Mouse (Mus musculus) CH12.LX (cell line): ENCODE data around the gene Wnt4. TPM values are rescaled to one million over a fixed set of nuclear protein-coding genes. Genes with fewer than 3 reads are reported as not detected.

Experiments
- DNase-seq: peaks from one replicate; pipeline ENCODE4 v3.0.0-alpha.2; 2013; ENCODE audit errors: extremely low read depth
- H3K27ac ChIP-seq: 2 replicates; pipeline ENCODE4 v1.5.1; 2012; ENCODE audit warnings: low read depth, mild to moderate bottlenecking, control low read depth, moderate library complexity; ENCODE audit not compliant: insufficient read depth
- H3K27me3 ChIP-seq: replicated peaks from 2 replicates; pipeline ENCODE3; 2012; ENCODE audit warnings: inconsistent platforms
- H3K36me3 ChIP-seq, 2 experiments: replicated peaks in 1 of 2; 2 replicates each; pipeline versions ENCODE3 to v1.6.1; 2012; ENCODE audit warnings: inconsistent platforms in 1 of 2, low read length in 1 of 2, mild to moderate bottlenecking in 1 of 2, mixed read lengths in 1 of 2, moderate library complexity in 1 of 2; ENCODE audit not compliant: control insufficient read depth in 1 of 2, insufficient read depth in 1 of 2
- H3K4me1 ChIP-seq, 2 experiments: 2 replicates each; pipeline ENCODE4 v1.6.1; 2012; ENCODE audit warnings: inconsistent platforms in 1 of 2, moderate library complexity in 1 of 2; ENCODE audit not compliant: insufficient read depth in 2 of 2, control insufficient read depth in 1 of 2
- H3K4me2 ChIP-seq: 2 replicates; pipeline ENCODE4 v1.6.1; 2012; ENCODE audit warnings: low read depth, mild to moderate bottlenecking, control low read depth; ENCODE audit not compliant: poor library complexity, insufficient read depth, severe bottlenecking
- H3K4me3 ChIP-seq, 3 experiments: fragments of 150-350 bp in 1 of 3; sonication (generic) in 1 of 3; replicated peaks in 1 of 3; 2 replicates each; pipeline versions ENCODE3 to v1.5.1; 2011 to 2012; ENCODE audit warnings: low read depth in 2 of 3, low read length in 2 of 3, mild to moderate bottlenecking in 2 of 3, moderate library complexity in 2 of 3, control low read depth in 1 of 3, improper control_type of control experiment in 1 of 3, inconsistent platforms in 1 of 3, mixed read lengths in 1 of 3; ENCODE audit not compliant: poor library complexity in 1 of 3
- H3K79me2 ChIP-seq: replicated peaks from 2 replicates; pipeline ENCODE4 v1.6.1; 2012; ENCODE audit warnings: mild to moderate bottlenecking, moderate library complexity; ENCODE audit not compliant: control insufficient read depth, poor library complexity, insufficient read depth, severe bottlenecking; ENCODE audit errors: extremely low read depth
- H3K9ac ChIP-seq: 2 replicates; pipeline ENCODE4 v1.6.1; 2012; ENCODE audit warnings: low read depth, mild to moderate bottlenecking, control low read depth, moderate library complexity; ENCODE audit not compliant: insufficient read depth
- H3K9me3 ChIP-seq: replicated peaks from 2 replicates; pipeline ENCODE3; 2012; ENCODE audit warnings: low read length, inconsistent platforms, mixed read lengths
- BHLHE40 ChIP-seq: IDR thresholded peaks from 2 replicates; pipeline ENCODE4 v1.6.1; 2011; ENCODE audit warnings: mild to moderate bottlenecking, low read depth, low read length, improper control_type of control experiment
- CHD1 ChIP-seq: IDR thresholded peaks from 2 replicates; pipeline ENCODE4 v1.6.1; 2012; ENCODE audit warnings: low read depth, low read length, improper control_type of control experiment, inconsistent platforms
- CHD2 ChIP-seq: IDR thresholded peaks from 2 replicates; pipeline ENCODE4 v1.6.1; 2011; ENCODE audit warnings: low read length, improper control_type of control experiment
- CTCF ChIP-seq, 2 experiments: IDR thresholded peaks in 1 of 2; conservative IDR thresholded peaks in 1 of 2; 2 replicates each; pipeline ENCODE4 v1.5.1; 2011 to 2012; ENCODE audit warnings: low read depth in 2 of 2, low read length in 2 of 2, improper control_type of control experiment in 1 of 2, inconsistent platforms in 1 of 2, mild to moderate bottlenecking in 1 of 2, moderate library complexity in 1 of 2
- E2F4 ChIP-seq: IDR thresholded peaks from 2 replicates; pipeline ENCODE4 v1.6.1; 2011; ENCODE audit warnings: low read depth, low read length, improper control_type of control experiment; ENCODE audit not compliant: insufficient replicate concordance
- EP300 ChIP-seq: IDR thresholded peaks from 2 replicates; pipeline ENCODE4 v1.6.1; 2011; ENCODE audit warnings: low read length, improper control_type of control experiment
- ETS1 ChIP-seq: conservative IDR thresholded peaks from 2 replicates; pipeline ENCODE4 v1.6.1; 2012; ENCODE audit warnings: low read depth, mild to moderate bottlenecking, inconsistent platforms, low read length, improper control_type of control experiment, moderate library complexity
- GABPA ChIP-seq: IDR thresholded peaks from 2 replicates; pipeline ENCODE4 v1.6.1; 2012; ENCODE audit warnings: low read depth, low read length, improper control_type of control experiment, inconsistent platforms; ENCODE audit not compliant: insufficient replicate concordance
- HCFC1 ChIP-seq: IDR thresholded peaks from 2 replicates; pipeline ENCODE4 v1.6.1; 2012; ENCODE audit warnings: low read depth, mild to moderate bottlenecking, inconsistent platforms, low read length, improper control_type of control experiment
- JUND ChIP-seq: conservative IDR thresholded peaks from 2 replicates; pipeline ENCODE4 v1.6.1; 2011; ENCODE audit warnings: low read depth, low read length, improper control_type of control experiment
- MAFK ChIP-seq: IDR thresholded peaks from 2 replicates; pipeline ENCODE4 v1.6.1; 2011; ENCODE audit warnings: low read length, improper control_type of control experiment; ENCODE audit not compliant: insufficient replicate concordance
- MAX ChIP-seq: IDR thresholded peaks from 2 replicates; pipeline ENCODE4 v1.6.1; 2011; ENCODE audit warnings: low read length, improper control_type of control experiment
- MAZ ChIP-seq: IDR thresholded peaks from 2 replicates; pipeline ENCODE4 v1.6.1; 2012; ENCODE audit warnings: low read depth, mild to moderate bottlenecking, inconsistent platforms, low read length, improper control_type of control experiment, moderate library complexity
- MXI1 ChIP-seq: IDR thresholded peaks from 2 replicates; pipeline ENCODE4 v1.6.1; 2011; ENCODE audit warnings: mild to moderate bottlenecking, low read depth, low read length, improper control_type of control experiment
- NRF1 ChIP-seq: IDR thresholded peaks from 2 replicates; pipeline ENCODE4 v1.6.1; 2014; ENCODE audit warnings: low read depth, mild to moderate bottlenecking, inconsistent platforms, low read length, improper control_type of control experiment, moderate library complexity
- POLR2A ChIP-seq: IDR thresholded peaks from 2 replicates; pipeline ENCODE4 v1.6.1; 2011; ENCODE audit warnings: low read depth, mild to moderate bottlenecking, improper control_type of control experiment, low read length
- RAD21 ChIP-seq: IDR thresholded peaks from 2 replicates; pipeline ENCODE4 v1.6.1; 2011; ENCODE audit warnings: low read depth, mild to moderate bottlenecking, low read length, improper control_type of control experiment, moderate library complexity
- RCOR1 ChIP-seq: conservative IDR thresholded peaks from 2 replicates; pipeline ENCODE4 v1.6.1; 2012; ENCODE audit warnings: low read depth, mild to moderate bottlenecking, inconsistent platforms, low read length, improper control_type of control experiment
- SIN3A ChIP-seq: IDR thresholded peaks from 2 replicates; pipeline ENCODE4 v1.6.1; 2012; ENCODE audit warnings: low read length, improper control_type of control experiment, inconsistent platforms
- SMC3 ChIP-seq: IDR thresholded peaks from 2 replicates; pipeline ENCODE4 v1.6.1; 2011; ENCODE audit warnings: low read depth, low read length, improper control_type of control experiment
- UBTF ChIP-seq: IDR thresholded peaks from 2 replicates; pipeline ENCODE4 v1.6.1; 2012; ENCODE audit warnings: low read depth, mild to moderate bottlenecking, inconsistent platforms, low read length, improper control_type of control experiment, moderate library complexity
- USF1 ChIP-seq: IDR thresholded peaks from 2 replicates; pipeline ENCODE4 v1.6.1; 2014; ENCODE audit warnings: low read depth, mild to moderate bottlenecking, inconsistent platforms, low read length, improper control_type of control experiment
- ZMIZ1 ChIP-seq: IDR thresholded peaks from 2 replicates; pipeline ENCODE4 v1.6.1; 2012; ENCODE audit warnings: low read depth, mild to moderate bottlenecking, inconsistent platforms, low read length, improper control_type of control experiment
- dilution Hi-C: fragments of 300-500 bp; cut with MboI; formaldehyde crosslinking; loops from 2 replicates; pipeline ENCODE4 v1.14.3; 2020; ENCODE audit warnings: low sequenced_read_pairs; ENCODE audit not compliant: extremely low pct_unique_long_range_greater_than_20kb, extremely low pct_ligation_motif_present
- in situ Hi-C: fragments of 300-500 bp; cut with MboI; formaldehyde crosslinking; loops from 3 replicates; pipeline ENCODE4 v1.14.3; 2019; ENCODE audit warnings: low sequenced_read_pairs, low pct_ligation_motif_present, low pct_unique_long_range_greater_than_20kb, mixed read lengths
- polyA plus RNA-seq: library from polyadenylated mRNA; unstranded; fragments of >175 nt; gene quantifications from 2 replicates; pipeline ENCODE4 v1.2.1, GENCODE M21; 2012; ENCODE audit warnings: low read depth; ENCODE audit not compliant: insufficient read length
- total RNA-seq, 2 experiments: library from RNA; depleted of rRNA; stranded (reverse); fragments of 300-350 nt in 1 of 2; fragments of >200 nt in 1 of 2; gene quantifications; 2 replicates each; pipeline ENCODE4 v1.2.3; 2012 to 2014

The Wnt4 gene
- total and polyA plus RNA-seq, 3 experiments, result not detected

GRCm38 (mm10) chr4:137283407-137283732, 6.1 kb downstream of the Wnt4 start:
- Histone ChIP-seq H3K4me1 (no peaks in the 10 kb centered on the region; a peak in 1 of 4 replicates), H3K79me2 (no peaks in the 10 kb centered on the region), H3K27ac (no peak overlapping the region), H3K36me3 (no peaks in the 10 kb centered on the region), H3K9me3 (no peaks in the 10 kb centered on the region), H3K4me2 (no peak overlapping the region), H3K27me3 (peaks cover 91% of the 10 kb centered on the region), H3K4me3 (no peak overlapping the region), H3K9ac (no peak overlapping the region)
- DNase-seq, result no peak
- TF ChIP-seq UBTF (no peak), CHD1 (no peak), E2F4 (no peak)
- in situ Hi-C loops, result loop anchor here (10.0 kb wide), 1 partner anchor 389 kb away; the partner anchor contains the start of genes C1qa and C1qc
- dilution Hi-C loops, result no loop called here

DNA sequence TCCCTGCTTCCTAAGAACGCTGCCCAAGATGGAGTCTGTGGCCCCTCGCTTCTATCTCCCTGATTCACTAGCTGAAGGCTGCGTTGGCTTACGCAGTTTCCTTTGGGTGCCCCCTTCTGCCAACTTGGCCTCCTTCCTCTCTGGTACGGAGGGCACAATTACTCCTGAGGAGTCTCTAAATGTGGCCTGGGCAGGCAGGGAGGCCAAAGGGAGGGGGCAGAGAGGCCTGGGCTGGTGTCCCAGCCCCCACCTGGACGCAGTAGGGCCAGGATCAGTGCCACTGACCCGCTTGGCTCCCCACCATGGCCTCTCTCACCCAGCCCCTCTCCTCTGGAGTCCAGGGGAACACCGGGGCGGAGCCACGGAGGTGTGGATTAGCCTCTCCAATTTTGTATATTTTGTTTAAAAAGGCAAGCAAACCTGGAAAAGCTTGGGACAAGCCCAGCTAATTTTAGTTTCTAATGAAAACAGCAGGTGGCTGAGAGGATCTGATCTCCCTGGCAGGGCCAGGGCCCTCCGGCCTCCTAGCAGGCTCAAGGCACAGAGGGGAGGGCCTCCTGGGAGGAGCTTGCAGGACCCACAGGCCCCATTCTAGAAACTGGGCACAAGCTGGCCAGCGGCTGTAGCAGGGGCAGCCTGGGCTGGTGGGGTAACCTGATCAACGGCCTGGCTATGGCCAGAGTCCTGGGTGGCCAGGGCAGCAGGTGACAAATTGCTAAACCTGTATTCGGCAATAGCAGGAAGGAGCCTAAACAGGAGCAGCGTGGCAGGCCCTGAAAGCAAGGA, 8.8 kb downstream of the Wnt4 start:
- H3K36me3 ChIP-seq, result no peaks in the 10 kb centered on the region

GRCm38 (mm10) chr4:137286662-137286953, 9.3 kb downstream of the Wnt4 start:
- Histone ChIP-seq H3K9me3 (no peaks in the 10 kb centered on the region), H3K27me3 (peaks cover 85% of the 10 kb centered on the region), H3K4me3 (no peak overlapping the region), H3K4me1 (no peaks in the 10 kb centered on the region), H3K36me3 (no peaks in the 10 kb centered on the region), H3K79me2 (no peaks in the 10 kb centered on the region), H3K27ac (no peak overlapping the region), H3K9ac (no peak overlapping the region), H3K4me2 (no peak overlapping the region)
- TF ChIP-seq RAD21 (no peak), ZMIZ1 (no peak), SIN3A (no peak), CTCF (conservative IDR thresholded peaks at IDR 0.05 in 1 of 2, IDR thresholded peaks at IDR 0.05 in 1 of 2; ENCODE audit: low read depth in 2 of 2, low read length in 2 of 2) (no peak)
- in situ Hi-C loops (loop anchor here (5.0 to 10.0 kb wide), 2 partner anchors 204 to 392 kb away; partner anchors contain the start of genes C1qa and C1qc), dilution Hi-C loops (no loop called here)
- no peak for DNase-seq

More for the DNA sequence above, 8.8 kb downstream of the Wnt4 start:
- in situ Hi-C loops, result loop anchor here (5.0 to 10.0 kb wide), 2 partner anchors 204 to 391 kb away; partner anchors contain the start of genes C1qa and C1qc
- no peaks in the 10 kb centered on the region for H3K79me2 ChIP-seq
- H3K27ac ChIP-seq, result no peak overlapping the region
- no peak for DNase-seq
- H3K4me1 ChIP-seq, result no peaks in the 10 kb centered on the region
- dilution Hi-C loops, result no loop called here
- H3K27me3 ChIP-seq, result peaks cover 87% of the 10 kb centered on the region
- H3K4me2 ChIP-seq, result no peak overlapping the region
- no peak for TF ChIP-seq E2F4
- no peak for TF ChIP-seq ETS1
- TF ChIP-seq SMC3, result no peak
- no peak for TF ChIP-seq JUND
- TF ChIP-seq GABPA, result no peak
- no peak for TF ChIP-seq MAZ
- no peak for TF ChIP-seq POLR2A
- TF ChIP-seq MAX, result no peak
- no peak for TF ChIP-seq HCFC1
- no peak for TF ChIP-seq BHLHE40
- TF ChIP-seq CHD2, result no peak
- no peak for TF ChIP-seq MXI1
- TF ChIP-seq MAFK, result no peak
- TF ChIP-seq RCOR1, result no peak
- no peak for TF ChIP-seq USF1
- no peak for TF ChIP-seq NRF1
- no peak for TF ChIP-seq EP300
- no peak for TF ChIP-seq ZMIZ1
- no peaks in the 10 kb centered on the region for H3K9me3 ChIP-seq
- no peak overlapping the region for H3K9ac ChIP-seq
- no peak overlapping the region for H3K4me3 ChIP-seq
